Mouse (Mus musculus): ENCODE measurements around the gene Nasp. TPM values are rescaled to one million over a fixed set of nuclear protein-coding genes. Genes with fewer than 3 reads are reported as not detected.

The Nasp gene
- total RNA-seq, 2 experiments from 2014 or later: 75.5 to 126 TPM

Other genes with a start within 250 kb of the Nasp start
- 62.0 and 89.0 TPM in 2 replicates for gene Mast2, start 163.8 kb downstream of the Nasp start, total RNA-seq (2015; ENCODE audit: low replicate concordance)
- gene Mast2, start 163.8 kb downstream of the Nasp start, total RNA-seq (2017; ENCODE audit: low replicate concordance): 66.4 and 76.9 TPM in 2 replicates
- gene Ipp, start 120.4 kb downstream of the Nasp start, total RNA-seq (2015; ENCODE audit: low replicate concordance): 12.2 and 13.3 TPM in 2 replicates
- 30.0 and 32.3 TPM in 2 replicates for gene Ipp, start 120.4 kb downstream of the Nasp start, total RNA-seq (2017; ENCODE audit: low replicate concordance)
- 5.9 and 10.1 TPM in 2 replicates for gene Tmem69, start 72.0 kb downstream of the Nasp start, total RNA-seq (2015; ENCODE audit: low replicate concordance)
- gene Tmem69, start 72.0 kb downstream of the Nasp start, total RNA-seq (2017; ENCODE audit: low replicate concordance): 2.4 and 9.8 TPM in 2 replicates
- 90.1 and 126 TPM in 2 replicates for gene Gpbp1l1, start 70.3 kb downstream of the Nasp start, total RNA-seq (2015; ENCODE audit: low replicate concordance)
- gene Gpbp1l1, start 70.3 kb downstream of the Nasp start, total RNA-seq (2017; ENCODE audit: low replicate concordance): 101 and 136 TPM in 2 replicates
- 5.9 TPM in 1 of 2 replicates, not detected in the other for gene Ccdc17, start 31.3 kb downstream of the Nasp start, total RNA-seq (2015; ENCODE audit: low replicate concordance)
- gene Ccdc17, start 31.3 kb downstream of the Nasp start, total RNA-seq (2017; ENCODE audit: low replicate concordance): 2.6 and 5.3 TPM in 2 replicates
- 130 and 134 TPM in 2 replicates for gene Akr1a1, start 23.7 kb upstream of the Nasp start, total RNA-seq (2015; ENCODE audit: low replicate concordance)
- 99.1 and 124 TPM in 2 replicates for gene Akr1a1, start 23.7 kb upstream of the Nasp start, total RNA-seq (2017; ENCODE audit: low replicate concordance)
- gene Prdx1, start 57.6 kb upstream of the Nasp start, total RNA-seq (2015; ENCODE audit: low replicate concordance): 99.3 and 104 TPM in 2 replicates
- gene Prdx1, start 57.6 kb upstream of the Nasp start, total RNA-seq (2017; ENCODE audit: low replicate concordance): 39.4 and 52.6 TPM in 2 replicates
- gene Mmachc, start 80.5 kb upstream of the Nasp start, total RNA-seq (2015; ENCODE audit: low replicate concordance): 2.9 and 12.6 TPM in 2 replicates
- gene Mmachc, start 80.5 kb upstream of the Nasp start, total RNA-seq (2017; ENCODE audit: low replicate concordance): 1.5 and 3.6 TPM in 2 replicates
- 61.2 and 127 TPM in 2 replicates for gene Ccdc163, start 80.6 kb upstream of the Nasp start, total RNA-seq (2015; ENCODE audit: low replicate concordance)
- gene Ccdc163, start 80.6 kb upstream of the Nasp start, total RNA-seq (2017; ENCODE audit: low replicate concordance): 11.7 and 21.4 TPM in 2 replicates
- 5.0 and 17.2 TPM in 2 replicates for gene Tesk2, start 93.0 kb upstream of the Nasp start, total RNA-seq (2015; ENCODE audit: low replicate concordance)
- 2.8 and 3.6 TPM in 2 replicates for gene Tesk2, start 93.0 kb upstream of the Nasp start, total RNA-seq (2017; ENCODE audit: low replicate concordance)
- 4.6 and 6.8 TPM in 2 replicates for gene Toe1, start 179.7 kb upstream of the Nasp start, total RNA-seq (2015; ENCODE audit: low replicate concordance)
- 4.1 and 27.0 TPM in 2 replicates for gene Toe1, start 179.7 kb upstream of the Nasp start, total RNA-seq (2017; ENCODE audit: low replicate concordance)
- gene Mutyh, start 179.8 kb upstream of the Nasp start, total RNA-seq (2015; ENCODE audit: low replicate concordance): 0.84 and 9.4 TPM in 2 replicates
- gene Mutyh, start 179.8 kb upstream of the Nasp start, total RNA-seq (2017; ENCODE audit: low replicate concordance): 1.2 TPM in 1 of 2 replicates, not detected in the other
- not detected in 2 replicates for gene Hpdl, start 193.8 kb upstream of the Nasp start, total RNA-seq (2015; ENCODE audit: low replicate concordance)
- not detected in 2 replicates for gene Hpdl, start 193.8 kb upstream of the Nasp start, total RNA-seq (2017; ENCODE audit: low replicate concordance)
- gene Zswim5, start 249.4 kb upstream of the Nasp start, total RNA-seq (2015; ENCODE audit: low replicate concordance): not detected in 2 replicates
- gene Zswim5, start 249.4 kb upstream of the Nasp start, total RNA-seq (2017; ENCODE audit: low replicate concordance): not detected in 2 replicates